Mouse (Mus musculus): ENCODE results near the gene Aipl1. TPM values are rescaled to one million over a fixed set of nuclear protein-coding genes. Genes with fewer than 3 reads are reported as not detected.
A peak's percentile ranks its signal among the peaks of the same experiment; 100 is the strongest.
"Not testable (repeated sequence)": the region's sequence is repeated elsewhere in the genome, so short reads cannot be mapped to it uniquely, and the experiment has no call there.

Gene Aipl1
- total RNA-seq, 2 experiments from 2014 or later, result not detected

DNA sequence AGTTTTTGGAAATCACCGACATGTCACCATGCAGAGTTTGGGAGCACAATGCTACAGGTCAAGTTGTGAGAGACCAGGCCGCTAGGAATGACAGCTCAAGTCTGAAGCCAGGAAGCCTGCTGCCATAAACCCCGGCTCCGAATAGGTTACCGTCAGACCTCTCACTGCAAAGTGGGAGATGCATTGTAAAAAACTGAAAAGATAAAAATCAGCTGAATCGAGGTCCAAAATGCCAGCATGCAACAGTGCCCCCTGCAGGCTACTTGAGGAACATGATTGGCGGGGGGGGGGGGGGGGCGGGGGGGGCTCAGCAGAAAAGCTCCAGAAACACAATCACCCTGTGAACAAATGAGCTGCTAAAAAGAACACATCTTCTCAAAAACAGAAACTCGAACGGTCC lies 13.7 kb downstream of the Aipl1 start:
- intact Hi-C loops (cut with DNase I), result loop anchor here (5.0 to 10.0 kb wide), 3 partner anchors 246 to 351 kb away; no protein-coding TSS in a partner anchor
- DNase-seq (ENCODE audit: low spot score in 2 of 2), result no peak

DNA sequence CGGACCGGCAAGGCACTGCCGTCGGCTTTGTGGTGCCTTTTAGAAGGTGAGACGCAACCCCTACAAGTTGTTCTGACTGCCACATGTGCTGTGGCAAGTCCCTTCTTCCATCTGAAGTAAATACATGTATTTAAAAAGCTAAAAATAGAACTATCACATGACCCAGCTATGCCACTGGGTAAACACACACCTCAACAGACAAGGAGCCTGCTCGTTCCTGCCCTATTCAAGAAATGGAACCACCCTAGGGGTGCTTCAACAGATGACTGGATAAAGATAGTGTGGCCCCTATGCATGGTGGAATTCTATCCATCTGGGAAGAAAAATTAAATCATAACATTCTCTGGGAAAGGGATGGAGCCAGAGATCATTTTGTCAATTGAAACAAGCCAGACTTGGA lies 14.5 kb downstream of the Aipl1 start:
- intact Hi-C loops (cut with DNase I), result loop anchor here (5.0 to 10.0 kb wide), 3 partner anchors 246 to 351 kb away; no protein-coding TSS in a partner anchor
- no peak for DNase-seq (ENCODE audit: low spot score in 2 of 2)

- no peak for DNase-seq (ENCODE audit: low spot score in 2 of 2)
- intact Hi-C loops (cut with DNase I), result loop anchor here (5.0 to 10.0 kb wide), 3 partner anchors 244 to 349 kb away; no protein-coding TSS in a partner anchor
Measured at GRCm38 (mm10) chr11:72021015-72021414, 16.3 kb downstream of the Aipl1 start.

DNA sequence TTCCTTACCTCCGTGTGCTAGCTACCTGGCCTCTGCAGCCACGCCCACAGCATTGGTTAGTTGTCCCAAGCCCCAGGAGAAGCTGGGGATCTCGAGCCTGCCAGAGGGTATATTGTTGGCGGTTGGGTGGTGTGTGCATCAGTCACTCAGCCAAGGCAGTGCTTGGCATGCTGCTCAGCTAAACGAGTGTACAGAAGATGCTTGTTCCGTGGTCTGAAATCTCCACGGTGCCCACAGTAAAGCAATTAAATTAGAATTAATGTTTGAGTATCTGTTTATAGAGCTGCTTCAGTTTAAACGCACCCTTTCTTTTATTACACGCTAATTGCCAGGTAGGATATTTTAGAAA lies 20.1 kb downstream of the Aipl1 start:
- no peak for DNase-seq (ENCODE audit: low spot score in 2 of 2)
- intact Hi-C loops (cut with DNase I), result no loop called here

GRCm38 (mm10) chr11:72016518-72017252 lies 20.6 kb downstream of the Aipl1 start:
- intact Hi-C loops (cut with DNase I), result no loop called here
- DNase-seq (ENCODE audit: low spot score in 2 of 2), result no peak

- intact Hi-C loops (cut with DNase I), result loop anchor here (5.0 kb wide), 1 partner anchor 152 kb away; no protein-coding TSS in a partner anchor
- DNase-seq (ENCODE audit: low spot score in 2 of 2), result no peak
Measured at GRCm38 (mm10) chr11:72014674-72015073, 22.6 kb downstream of the Aipl1 start.

- DNase-seq (ENCODE audit: low spot score in 2 of 2), result no peak
- intact Hi-C loops (cut with DNase I), result loop anchor here (5.0 kb wide), 1 partner anchor 150 kb away; no protein-coding TSS in a partner anchor
Measured at GRCm38 (mm10) chr11:72011955-72012354, 25.4 kb downstream of the Aipl1 start.

DNA sequence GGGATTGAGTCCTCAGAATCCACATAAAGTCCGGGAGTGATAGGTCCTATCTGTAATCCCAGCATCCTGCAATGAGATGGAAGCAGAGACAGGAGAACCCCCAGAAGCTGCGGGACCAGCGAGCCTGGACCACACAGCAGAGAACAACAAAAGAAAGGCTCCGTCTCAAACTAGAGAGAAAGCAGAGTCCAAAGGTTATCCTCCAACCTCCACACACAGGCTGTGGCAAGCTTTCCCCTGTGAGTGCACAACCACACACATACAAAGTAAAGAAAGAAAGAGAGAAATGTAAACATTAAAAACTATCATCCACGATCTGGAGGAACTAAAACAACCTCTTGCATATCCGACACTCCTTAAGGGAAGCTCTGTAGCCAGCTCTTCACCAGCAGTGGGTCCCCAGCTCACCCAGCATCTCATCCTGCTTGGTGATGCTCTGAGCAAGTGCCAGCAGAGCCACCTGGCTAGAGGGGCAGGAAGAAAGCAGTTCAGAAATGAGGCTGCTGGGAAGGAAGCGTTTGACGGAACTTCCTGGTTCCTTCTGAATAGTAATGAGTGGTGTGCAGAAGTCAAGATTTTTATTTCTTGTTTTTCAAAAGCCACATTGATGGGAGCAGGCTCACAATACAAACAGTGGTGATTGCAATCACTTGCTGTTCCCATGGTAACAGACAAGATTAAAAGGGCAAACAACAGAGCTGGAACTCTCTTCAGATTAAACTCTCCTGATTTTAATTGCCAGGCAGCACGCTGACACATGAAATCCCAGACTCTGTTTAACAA lies 26.2 kb downstream of the Aipl1 start:
- DNase-seq (ENCODE audit: low spot score in 2 of 2), result no peak
- intact Hi-C loops (cut with DNase I), result loop anchor here (5.0 kb wide), 1 partner anchor 149 kb away; no protein-coding TSS in a partner anchor

DNA sequence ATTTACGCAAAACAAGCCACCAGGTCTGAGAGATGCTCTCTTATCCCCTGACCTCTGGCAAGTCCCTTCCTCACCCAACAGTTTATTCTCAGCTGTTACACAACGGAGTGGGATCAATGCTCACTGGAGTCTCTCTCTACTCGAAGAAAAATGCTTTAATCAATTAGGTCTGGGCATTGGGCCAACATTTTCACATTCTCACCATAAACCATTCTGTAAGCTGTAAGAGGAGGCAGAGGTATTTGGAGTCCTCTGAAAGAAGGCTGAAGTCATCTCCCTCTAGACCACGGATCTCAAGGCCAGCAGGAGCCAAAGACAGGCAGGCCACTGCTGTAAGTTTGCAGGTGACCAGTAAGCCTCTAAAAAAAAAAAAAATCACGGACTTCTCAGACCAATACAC lies 26.9 kb downstream of the Aipl1 start:
- DNase-seq (ENCODE audit: low spot score in 2 of 2), result no peak
- intact Hi-C loops (cut with DNase I), result loop anchor here (5.0 kb wide), 1 partner anchor 148 kb away; no protein-coding TSS in a partner anchor

- intact Hi-C loops (cut with DNase I), result no loop called here
- no peak for DNase-seq (ENCODE audit: low spot score in 2 of 2)
Measured at GRCm38 (mm10) chr11:72005547-72005946, 31.8 kb downstream of the Aipl1 start.

- no peak for DNase-seq (ENCODE audit: low spot score in 2 of 2)
- intact Hi-C loops (cut with DNase I), result no loop called here
Measured at GRCm38 (mm10) chr11:72003171-72003570, 34.1 kb downstream of the Aipl1 start.

GRCm38 (mm10) chr11:72002138-72002853 lies 35.0 kb downstream of the Aipl1 start:
- intact Hi-C loops (cut with DNase I), result no loop called here
- no peak for DNase-seq (ENCODE audit: low spot score in 2 of 2)

- no peak for DNase-seq (ENCODE audit: low spot score in 2 of 2)
- intact Hi-C loops (cut with DNase I), result no loop called here
Measured at GRCm38 (mm10) chr11:72000194-72000593, 37.1 kb downstream of the Aipl1 start.

DNA sequence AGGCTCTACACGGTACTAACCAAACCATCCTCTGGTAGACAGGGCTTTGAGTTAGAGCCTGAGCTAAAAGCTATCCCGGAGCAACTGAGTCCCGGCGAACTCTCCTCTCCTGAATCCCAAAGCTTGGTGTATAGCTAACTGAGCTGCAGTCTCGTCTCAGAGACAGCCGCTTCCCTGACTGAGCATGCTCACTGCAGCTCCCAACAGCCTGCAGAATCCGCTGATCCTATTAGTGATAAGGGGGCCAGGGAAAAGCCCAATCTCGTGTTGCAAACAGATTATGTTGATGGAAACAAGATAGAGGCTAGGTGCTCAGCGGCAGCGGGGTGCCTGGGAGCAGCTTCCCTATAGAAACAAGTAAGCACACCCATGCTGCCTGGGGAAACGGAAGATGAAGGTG lies 40.5 kb downstream of the Aipl1 start:
- DNase-seq (ENCODE audit: low spot score in 2 of 2), result no peak
- intact Hi-C loops (cut with DNase I), result no loop called here

DNA sequence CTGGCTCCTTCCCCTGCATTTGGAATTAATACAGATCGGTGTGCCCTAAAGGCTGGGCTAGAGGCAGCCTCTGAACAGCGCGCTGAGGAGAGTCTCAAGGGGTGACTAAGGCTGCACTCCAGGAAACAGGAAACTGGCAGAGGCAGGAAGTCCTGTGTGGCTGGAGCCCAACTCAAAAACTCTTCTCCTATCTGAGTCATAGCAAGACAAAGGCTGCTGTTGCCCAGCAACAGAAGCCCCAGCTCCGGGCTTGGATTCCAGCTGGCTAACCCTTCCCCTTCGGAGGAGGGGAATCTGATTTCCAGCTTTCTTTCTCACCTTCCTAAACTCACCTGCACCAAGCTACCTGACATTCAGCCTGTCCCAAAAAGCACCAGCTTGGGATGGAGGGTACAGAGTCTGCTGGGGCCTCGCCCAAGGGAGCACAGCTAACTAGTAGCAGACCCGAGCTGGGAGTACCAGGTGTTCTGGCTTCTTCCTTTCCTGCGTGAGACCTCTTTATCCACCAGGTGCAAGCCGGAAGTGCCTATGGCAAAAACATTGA lies 41.3 kb downstream of the Aipl1 start:
- intact Hi-C loops (cut with DNase I), result no loop called here

GRCm38 (mm10) chr11:71992438-71992837 lies 44.9 kb downstream of the Aipl1 start:
- intact Hi-C loops (cut with DNase I), result no loop called here
- DNase-seq (ENCODE audit: low spot score in 2 of 2), result no peak

More for the DNA sequence above, 41.3 kb downstream of the Aipl1 start:
- peak; percentile 31 to 51 for DNase-seq (ENCODE audit: low spot score in 2 of 2)

DNA sequence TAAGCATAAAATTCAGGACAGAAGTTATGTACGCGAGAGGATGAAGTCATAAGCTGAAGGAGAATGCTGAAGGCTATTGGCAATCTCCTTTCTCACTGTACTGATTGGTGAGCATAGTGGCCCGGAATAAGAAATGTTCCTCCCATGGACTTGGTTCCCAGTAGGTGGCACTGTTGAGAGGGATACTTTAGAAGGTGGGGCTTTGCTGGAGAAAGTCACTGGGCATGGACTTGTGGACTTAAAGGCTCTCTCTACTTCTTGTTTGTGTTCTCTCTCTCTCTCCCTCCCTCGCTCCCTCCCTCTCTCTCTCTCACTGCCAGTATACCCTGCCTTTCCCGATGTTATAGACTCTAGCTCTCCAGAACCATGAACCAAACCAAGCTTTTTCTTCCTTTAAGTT lies 45.8 kb downstream of the Aipl1 start:
- intact Hi-C loops (cut with DNase I), result no loop called here
- no peak for DNase-seq (ENCODE audit: low spot score in 2 of 2)

DNA sequence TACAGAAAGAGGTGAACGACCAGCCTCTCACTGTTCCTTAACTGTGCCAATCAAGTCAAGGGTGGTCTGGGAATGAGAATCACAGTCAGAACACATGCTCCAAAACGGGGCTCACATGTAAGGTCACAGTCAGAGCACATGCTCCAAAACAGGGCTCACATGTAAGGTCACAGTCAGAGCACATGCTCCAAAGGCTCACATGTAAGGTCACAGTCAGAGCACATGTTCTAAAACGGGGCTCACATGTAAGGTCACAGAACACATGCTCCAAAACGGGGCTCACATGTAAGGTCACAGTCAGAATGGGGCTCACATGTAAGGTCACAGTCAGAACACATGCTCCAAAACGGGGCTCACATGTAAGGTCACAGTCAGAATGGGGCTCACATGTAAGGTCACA lies 47.9 kb downstream of the Aipl1 start:
- DNase-seq (ENCODE audit: low spot score in 2 of 2); intact Hi-C loops (cut with DNase I): not testable (repeated sequence)
